Mouse (Mus musculus) liver, postnatal 0 days (tissue): ENCODE results near the gene Lims1.

ENCODE experiments used
- CTCF ChIP-seq: sonication (generic); IDR thresholded peaks from 2 replicates; pipeline ENCODE4 v1.5.1; 2016; ENCODE audit warnings: antibody characterized with exemption, low read depth
- EP300 ChIP-seq: IDR thresholded peaks from 2 replicates; pipeline ENCODE4 v1.6.1; 2016; ENCODE audit warnings: antibody characterized with exemption, low read depth, mild to moderate bottlenecking

DNA sequence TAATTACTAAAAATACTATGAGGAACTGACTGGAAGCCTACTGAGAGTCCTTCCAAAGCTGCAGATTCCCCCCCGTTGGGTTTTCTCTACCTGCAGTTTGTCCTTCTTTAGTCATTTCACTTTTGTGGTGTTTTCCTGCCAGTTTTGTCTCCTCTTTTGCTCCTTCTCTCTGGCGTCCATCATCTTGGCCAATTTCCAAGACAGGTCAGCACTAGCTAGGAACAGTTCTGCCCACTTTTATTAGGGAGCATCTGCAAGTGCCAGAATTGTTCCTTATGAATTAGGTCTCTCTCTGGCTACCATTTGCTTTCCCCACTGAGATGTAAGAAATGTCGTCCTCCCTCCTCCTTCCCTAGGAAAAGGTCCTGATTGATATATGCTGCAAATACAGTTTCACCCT, 65.9 kb downstream of the Lims1 start:
- TF ChIP-seq CTCF: no peak
- no peak for TF ChIP-seq EP300
